ENCODE assay signal across 10 mouse cellular contexts in genomic region chr7:25409114-25409760, GRCm38 (mm10). TPM values are rescaled to one million over a fixed set of nuclear protein-coding genes. Genes with fewer than 3 reads are reported as not detected.
A peak's percentile ranks its signal among the peaks of the same experiment; 100 is the strongest.
DNase-seq lines count a peak whose midpoint lies in the region; ATAC-seq and TF ChIP-seq lines count a peak whose summit lies in the region.
"Had no signal": no experiment of that assay in that cellular context is flagged by ENCODE, and none has a peak within 500 bp of the region (broad histone marks: within the 10 kb centered on the region; RNA-seq: fewer than 3 reads in every experiment).

No protein-coding gene starts in this region.

- H3K36me3 ChIP-seq in spleen, adult 2 months (ENCODE audit: control insufficient read depth, insufficient read depth, low read length) = no peaks in the 10 kb centered on the region
- H3K36me3 ChIP-seq in forebrain, embryonic 11.5 days (ENCODE audit: control insufficient read depth, insufficient read depth, low read length) = no peaks in the 10 kb centered on the region
- H3K36me3 ChIP-seq: lung, embryonic 15.5 days had no signal

- no peak overlapping the region for H3K9ac ChIP-seq in forebrain, embryonic 11.5 days (ENCODE audit: low read length)
- H3K9ac ChIP-seq: lung, embryonic 15.5 days had no signal

- no peak overlapping the region for H3K4me2 ChIP-seq in forebrain, embryonic 11.5 days (ENCODE audit: low read depth, low read length, severe bottlenecking)
- H3K4me2 ChIP-seq: lung, embryonic 15.5 days had no signal

- H3K9me3 ChIP-seq in forebrain, embryonic 11.5 days (ENCODE audit: control insufficient read depth, low read length) = no peaks in the 10 kb centered on the region
- H3K9me3 ChIP-seq: lung, embryonic 15.5 days had no signal

- TF ChIP-seq POLR2A in spleen, adult 2 months (IDR thresholded peaks at IDR 0.05; ENCODE audit: low read depth, low read length) = no peak

- no peak overlapping the region for H3K4me3 ChIP-seq in gastrocnemius, adult 2 months
- no peak overlapping the region for H3K4me3 ChIP-seq in spleen, adult 2 months (ENCODE audit: extremely low read depth, insufficient read depth, insufficient read length)
- H3K4me3 ChIP-seq in forebrain, embryonic 11.5 days (ENCODE audit: low read depth, low read length) = no peak overlapping the region
- H3K4me3 ChIP-seq: lung, embryonic 15.5 days had no signal

- H3K4me1 ChIP-seq in spleen, adult 2 months (ENCODE audit: control insufficient read depth, insufficient read depth, insufficient read length) = no peaks in the 10 kb centered on the region
- no peaks in the 10 kb centered on the region for H3K4me1 ChIP-seq in forebrain, embryonic 11.5 days (replicated peaks; ENCODE audit: control insufficient read depth, insufficient read depth, low read length)
- H3K4me1 ChIP-seq: lung, embryonic 15.5 days had no signal

- intact Hi-C loops in gastrocnemius, adult 2 months (cut with DNase I) = loop anchor here (10.0 kb wide), 1 partner anchor 274 kb away; no protein-coding TSS in a partner anchor

- no peak overlapping the region for H3K27ac ChIP-seq in gastrocnemius, adult 2 months
- no peak overlapping the region for H3K27ac ChIP-seq in spleen, adult 2 months (ENCODE audit: insufficient read depth, low read length)
- no peak overlapping the region for H3K27ac ChIP-seq in forebrain, embryonic 11.5 days (ENCODE audit: low read depth, low read length)
- H3K27ac ChIP-seq: lung, embryonic 15.5 days had no signal

- H3K27me3 ChIP-seq in spleen, adult 2 months (ENCODE audit: control insufficient read depth, insufficient read depth, low read length) = no peaks in the 10 kb centered on the region
- no peaks in the 10 kb centered on the region for H3K27me3 ChIP-seq in forebrain, embryonic 11.5 days (ENCODE audit: control insufficient read depth, insufficient read depth, low read length)
- H3K27me3 ChIP-seq: lung, embryonic 15.5 days had no signal

- DNase-seq in gastrocnemius, adult 2 months = no peak
- no peak for DNase-seq in gastrocnemius, postnatal 10 days
- DNase-seq in spleen, adult 2 months (ENCODE audit: low read depth in 1 of 2, low spot score in 2 of 2) = no peak
- no peak for DNase-seq in spleen, adult 12 weeks (ENCODE audit: low spot score)
- no peak for DNase-seq in urinary bladder, postnatal 25 days (ENCODE audit: low spot score)
- no peak for DNase-seq in layer of hippocampus, postnatal 36 days
- DNase-seq in forebrain, embryonic 11.5 days (ENCODE audit: low spot score) = no peak

- peak; percentile 56 for TF ChIP-seq CTCF in gastrocnemius, adult 2 months (IDR thresholded peaks at IDR 0.05)
- TF ChIP-seq CTCF in spleen, adult 2 months (IDR thresholded peaks at IDR 0.05; ENCODE audit: extremely low read depth, insufficient read depth, insufficient read length, insufficient replicate concordance) = 0 out of 2 replicates have a peak, but pooled peaks have one; percentile 3

- WGBS in spleen, adult 2 months = 78% methylated on average over 4 of the region's 4 CpGs
- WGBS in forebrain, embryonic 11.5 days = 45% methylated on average over 4 of the region's 4 CpGs

- peak; percentile 56 to 68 for ATAC-seq in hematopoietic stem cell, adult 5-6 weeks (replicated peaks in 1 of 2; ENCODE audit: insufficient read depth in 1 of 2, low FRiP score in 2 of 2, low TSS enrichment in 1 of 2, low read depth in 1 of 2, poor library complexity in 2 of 2, severe bottlenecking in 2 of 2)
- no peak for ATAC-seq in forebrain, embryonic 11.5 days (replicated peaks; ENCODE audit: low FRiP score)

RNA-seq across cellular contexts. Expression of gene Cxcl17, which starts 3.4 kb away (rescaled TPM):
- not detected for total RNA-seq in gastrocnemius, adult 2 months (2021)
- total RNA-seq in gastrocnemius, postnatal 10 days (2021) = not detected
- polyA plus RNA-seq in spleen, adult 2 months (2012; rRNA removed) = not detected in 2 replicates
- total RNA-seq in hematopoietic stem cell, adult 5-6 weeks (2017) = not detected in 2 replicates
- not detected for total RNA-seq in layer of hippocampus, postnatal 36 days (2021)
- 0.69 TPM in 1 of 2 replicates, not detected in the other for polyA plus RNA-seq in forebrain, embryonic 11.5 days (2014; fragmentation: Nextera tagmentation; extraction: Ambion mirVana)

RNA-seq across cellular contexts. Expression of gene Lipe, which starts 10.7 kb away (rescaled TPM):
- total RNA-seq in gastrocnemius, adult 2 months (2021) = 10 to 100 TPM; 13.4 to 17.9 TPM
- 10 to 100 TPM; 18.2 to 18.4 TPM for total RNA-seq in gastrocnemius, postnatal 10 days (2021)
- 35.0 and 46.0 TPM in 2 replicates for polyA plus RNA-seq in spleen, adult 2 months (2012; rRNA removed)
- total RNA-seq in hematopoietic stem cell, adult 5-6 weeks (2017) = 13.6 and 18.7 TPM in 2 replicates
- 10 to 100 TPM in 1 of 2 experiments, 1 to 10 TPM in 1; 7.3 to 10.4 TPM for total RNA-seq in layer of hippocampus, postnatal 36 days (2021)
- polyA plus RNA-seq in forebrain, embryonic 11.5 days (2014; fragmentation: Nextera tagmentation; extraction: Ambion mirVana) = 3.0 and 3.8 TPM in 2 replicates

RNA-seq across cellular contexts. Expression of gene Cnfn, which starts 39.7 kb away (rescaled TPM):
- total RNA-seq in gastrocnemius, adult 2 months (2021) = not detected
- total RNA-seq in gastrocnemius, postnatal 10 days (2021) = not detected
- polyA plus RNA-seq in spleen, adult 2 months (2012; rRNA removed) = not detected in 2 replicates
- not detected in 2 replicates for total RNA-seq in hematopoietic stem cell, adult 5-6 weeks (2017)
- total RNA-seq in layer of hippocampus, postnatal 36 days (2021) = not detected
- 0.28 TPM in 1 of 2 replicates, not detected in the other for polyA plus RNA-seq in forebrain, embryonic 11.5 days (2014; fragmentation: Nextera tagmentation; extraction: Ambion mirVana)
- polyA plus RNA-seq: heart, embryonic 14.5 days had no signal
